13 mouse cellular contexts compared by ENCODE assay signal in the genomic region with DNA sequence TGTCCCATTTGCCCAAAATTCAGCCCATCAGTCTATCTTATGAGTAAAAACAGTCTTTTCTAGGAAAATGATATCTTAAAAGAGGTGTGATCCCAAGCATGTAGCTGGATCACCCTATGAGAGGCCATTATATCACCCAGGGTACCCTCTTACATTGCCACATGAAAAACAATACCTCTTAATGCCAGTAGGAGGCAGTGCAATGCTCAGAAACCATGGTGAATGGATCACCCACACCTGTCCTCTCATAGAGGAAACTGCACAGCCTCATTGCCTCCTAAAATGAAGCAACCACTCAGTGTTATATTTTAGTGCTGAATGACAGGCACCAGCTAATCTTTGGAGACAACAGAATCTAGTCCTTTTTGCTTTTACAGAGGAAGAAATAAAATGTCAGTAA.
DNase-seq lines count a peak whose midpoint lies in the region; TF ChIP-seq lines count a peak whose summit lies in the region.
"Had no signal": no experiment of that assay in that cellular context is flagged by ENCODE, and none has a peak within 500 bp of the region (broad histone marks: within the 10 kb centered on the region; RNA-seq: fewer than 3 reads in every experiment).

No protein-coding gene starts in this region.

- 0 out of 2 replicates have a peak, but pooled peaks have one; percentile 34 for TF ChIP-seq CTCF in lung, adult 2 months (IDR thresholded peaks at IDR 0.05; ENCODE audit: insufficient read depth, low read length)
- peak; percentile 47 for TF ChIP-seq CTCF in bone marrow, adult 2 months (IDR thresholded peaks at IDR 0.05; ENCODE audit: control insufficient read depth, insufficient read depth, low read length)

- H3K27ac ChIP-seq in bone marrow, adult 2 months (ENCODE audit: control insufficient read depth, insufficient read depth, low read depth, low read length, poor library complexity): no peak overlapping the region
- H3K27ac ChIP-seq: hindbrain, embryonic 13.5 days; midbrain, embryonic 10.5 days had no signal

- TF ChIP-seq POLR2A in lung, adult 2 months (IDR thresholded peaks at IDR 0.05; ENCODE audit: borderline replicate concordance, extremely low read depth, low read depth, low read length): no peak
- TF ChIP-seq POLR2A in bone marrow, adult 2 months (IDR thresholded peaks at IDR 0.05; ENCODE audit: borderline replicate concordance, control insufficient read depth, low read depth, low read length): no peak

- 0 out of 2 replicates have a peak, but pooled peaks cover 2% of the 10 kb centered on the region for H3K4me1 ChIP-seq in lung, adult 2 months (ENCODE audit: control insufficient read depth, insufficient read depth, low read length)
- H3K4me1 ChIP-seq in bone marrow, adult 2 months (ENCODE audit: control insufficient read depth, insufficient read depth, low read length): peaks cover 2% of the 10 kb centered on the region
- H3K4me1 ChIP-seq: hindbrain, embryonic 13.5 days; midbrain, embryonic 10.5 days had no signal

- H3K4me3 ChIP-seq in lung, adult 2 months (replicated peaks; ENCODE audit: extremely low read depth, low read depth, low read length): no peak overlapping the region
- no peak overlapping the region for H3K4me3 ChIP-seq in bone marrow, adult 2 months (replicated peaks; ENCODE audit: control insufficient read depth, low read depth, low read length)
- H3K4me3 ChIP-seq: hindbrain, embryonic 13.5 days; midbrain, embryonic 10.5 days had no signal

- peak; percentile 30 for DNase-seq in adrenal gland, postnatal 14 days
- DNase-seq in adrenal gland, postnatal 25 days: no peak
- DNase-seq in lung, adult 2 months: no peak
- DNase-seq in lung, postnatal 14 days: no peak
- DNase-seq in naive thymus-derived CD4-positive, alpha-beta T cell, adult 2 months (ENCODE audit: low read depth): peak; percentile 5
- DNase-seq in thymus, postnatal 36 days: no peak
- DNase-seq in layer of hippocampus, postnatal 14 days (ENCODE audit: low spot score in 2 of 2): no peak
- DNase-seq: cerebellum, adult 8-10 months; kidney, postnatal 36 days; thymus, postnatal 14 days had no signal

Comparison
In these comparisons a context has a peak if more than half of its experiments do, and no peak if none do; other contexts are left out.
1. DNase-seq: peak in adrenal gland, postnatal 14 days (single experiment) and naive thymus-derived CD4-positive, alpha-beta T cell, adult 2 months (single experiment); none in adrenal gland, postnatal 25 days (single experiment), lung, adult 2 months (single experiment), lung, postnatal 14 days (single experiment), thymus, postnatal 36 days (0 of 2) and layer of hippocampus, postnatal 14 days (0 of 2).